Mouse (Mus musculus) forebrain, embryonic 16.5 days (tissue): ENCODE data around the gene Gm2a. TPM values are rescaled to one million over a fixed set of nuclear protein-coding genes. Genes with fewer than 3 reads are reported as not detected.
"Not testable (repeated sequence)": the region's sequence is repeated elsewhere in the genome, so short reads cannot be mapped to it uniquely, and the experiment has no call there.

Experiments
- ATAC-seq: fragments of 200-750 bp; cut with Nextera tagmentation; 2 replicates; pipeline ENCODE4 v1.8.0; 2017; ENCODE audit warnings: mild to moderate bottlenecking, moderate library complexity
- H3K27ac ChIP-seq: fragments of 300-500 bp; sonication (generic); 2 replicates; pipeline ENCODE4 v1.5.1; 2014; ENCODE audit warnings: low read length, control low read depth
- H3K27me3 ChIP-seq: fragments of 300-500 bp; sonication (generic); replicated peaks from 2 replicates; pipeline ENCODE4 v1.6.1; 2014; ENCODE audit warnings: low read length; ENCODE audit not compliant: control insufficient read depth, insufficient read depth
- H3K36me3 ChIP-seq: fragments of 300-500 bp; sonication (generic); 2 replicates; pipeline ENCODE4 v1.6.1; 2014; ENCODE audit not compliant: control insufficient read depth, insufficient read depth
- H3K4me1 ChIP-seq: fragments of 300-500 bp; sonication (generic); replicated peaks from 2 replicates; pipeline ENCODE4 v1.6.1; 2014; ENCODE audit warnings: low read length; ENCODE audit not compliant: control insufficient read depth, insufficient read depth
- H3K4me2 ChIP-seq: fragments of 300-500 bp; sonication (generic); 2 replicates; pipeline ENCODE4 v1.6.1; 2014; ENCODE audit warnings: mild to moderate bottlenecking, low read length, control low read depth
- H3K4me3 ChIP-seq: fragments of 300-500 bp; sonication (generic); replicated peaks from 2 replicates; pipeline ENCODE4 v1.5.1; 2014; ENCODE audit warnings: mild to moderate bottlenecking, low read length, control low read depth
- H3K9ac ChIP-seq: fragments of 300-500 bp; sonication (generic); replicated peaks from 2 replicates; pipeline ENCODE4 v1.6.1; 2014; ENCODE audit warnings: low read depth, low read length, control low read depth
- H3K9me3 ChIP-seq: fragments of 300-500 bp; sonication (generic); 2 replicates; pipeline ENCODE4 v1.6.1; 2016; ENCODE audit warnings: low read length; ENCODE audit not compliant: control insufficient read depth
- WGBS: fragments of 180-500 bp; shearing (Covaris S2); extraction: QIAGEN DNeasy Blood & Tissue Kit; methylation state at CpG from one replicate; pipeline ENCODE4 v1.1.7; 2014; 5-methylcytosine and 5-hydroxymethylcytosine counted together
- polyA plus RNA-seq: library from polyadenylated mRNA; unstranded; fragments of >200 nt; fragmentation: Nextera tagmentation; extraction: Ambion mirVana; gene quantifications from 2 replicates; pipeline ENCODE4 v1.2.1, GENCODE M21; 2015

The Gm2a gene
- polyA plus RNA-seq, 1 experiment from 2014 or later, result 20.9 TPM

GRCm38 (mm10) chr11:55103229-55103628, 5.3 kb downstream of the Gm2a start:
- Histone ChIP-seq H3K4me2 (no peak overlapping the region), H3K27me3 (no peaks in the 10 kb centered on the region), H3K9ac (no peak overlapping the region), H3K4me3 (no peak overlapping the region), H3K9me3 (no peaks in the 10 kb centered on the region), H3K36me3 (no peaks in the 10 kb centered on the region), H3K4me1 (peaks cover 11% of the 10 kb centered on the region), H3K27ac (no peak overlapping the region)
- ATAC-seq, result no peak
- WGBS, result 72% methylated on average over 3 of the region's 3 CpGs

- Histone ChIP-seq H3K27ac (no peak overlapping the region), H3K4me1 (no peaks in the 10 kb centered on the region), H3K4me3 (no peak overlapping the region), H3K36me3 (no peaks in the 10 kb centered on the region), H3K9me3 (no peaks in the 10 kb centered on the region), H3K27me3 (no peaks in the 10 kb centered on the region), H3K4me2 (no peak overlapping the region), H3K9ac (no peak overlapping the region)
- ATAC-seq, result no peak
- WGBS, result 86% methylated on average over 4 of the region's 4 CpGs
These were observed 7.5 kb downstream of the Gm2a start for GRCm38 (mm10) chr11:55105389-55105788.

DNA sequence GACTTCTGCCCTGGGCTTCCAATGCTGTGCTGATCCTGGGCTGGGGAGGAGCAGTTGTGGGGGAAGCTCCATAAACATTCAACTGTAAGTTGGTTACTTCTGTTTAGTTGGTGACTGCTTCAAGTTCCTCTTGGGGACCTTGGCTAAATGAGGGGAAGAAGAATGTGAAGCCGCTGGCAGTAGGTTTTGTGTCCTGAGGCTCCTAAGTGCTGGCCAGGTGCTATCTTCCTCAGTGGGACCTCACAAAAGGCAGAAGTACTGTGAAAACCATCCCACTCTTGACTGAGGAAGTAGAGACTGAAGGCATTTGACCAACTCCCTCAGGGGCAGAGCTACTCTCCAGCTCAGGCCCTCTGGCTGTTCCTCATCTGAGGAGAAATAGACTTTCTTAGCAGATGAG, 8.7 kb downstream of the Gm2a start:
- H3K9ac ChIP-seq, result no peak overlapping the region
- H3K4me3 ChIP-seq, result no peak overlapping the region
- no peaks in the 10 kb centered on the region for H3K27me3 ChIP-seq
- H3K36me3 ChIP-seq, result no peaks in the 10 kb centered on the region
- H3K27ac ChIP-seq, result no peak overlapping the region
- ATAC-seq, result no peak
- WGBS, result 93% methylated on average over 1 of the region's 1 CpGs
- no peaks in the 10 kb centered on the region for H3K9me3 ChIP-seq
- H3K4me1 ChIP-seq, result no peaks in the 10 kb centered on the region
- no peak overlapping the region for H3K4me2 ChIP-seq

- Histone ChIP-seq H3K4me3 (no peak overlapping the region), H3K9me3 (no peaks in the 10 kb centered on the region), H3K36me3 (no peaks in the 10 kb centered on the region), H3K9ac (no peak overlapping the region), H3K4me2 (no peak overlapping the region), H3K4me1 (no peaks in the 10 kb centered on the region), H3K27me3 (no peaks in the 10 kb centered on the region), H3K27ac (no peak overlapping the region)
- ATAC-seq, result no peak
- WGBS, result 95% methylated on average over 7 of the region's 7 CpGs
These were observed 11.8 kb downstream of the Gm2a start for GRCm38 (mm10) chr11:55109521-55110300.

- Histone ChIP-seq H3K4me1 (no peaks in the 10 kb centered on the region), H3K36me3 (no peaks in the 10 kb centered on the region), H3K9me3 (no peaks in the 10 kb centered on the region), H3K4me2 (no peak overlapping the region), H3K27ac (no peak overlapping the region), H3K4me3 (no peak overlapping the region), H3K9ac (no peak overlapping the region), H3K27me3 (no peaks in the 10 kb centered on the region)
- 79% methylated on average over 7 of the region's 7 CpGs for WGBS
- no peak for ATAC-seq
These were observed 12.8 kb downstream of the Gm2a start for GRCm38 (mm10) chr11:55110566-55111169.

GRCm38 (mm10) chr11:55113209-55113860, 15.4 kb downstream of the Gm2a start:
- 74% methylated on average over 7 of the region's 7 CpGs for WGBS
- Histone ChIP-seq H3K4me2 (no peak overlapping the region), H3K9ac (no peak overlapping the region), H3K4me3 (no peak overlapping the region), H3K27ac (no peak overlapping the region), H3K36me3 (no peaks in the 10 kb centered on the region), H3K9me3 (no peaks in the 10 kb centered on the region), H3K4me1 (no peaks in the 10 kb centered on the region), H3K27me3 (no peaks in the 10 kb centered on the region)
- no peak for ATAC-seq

GRCm38 (mm10) chr11:55113861-55114250, 15.9 kb downstream of the Gm2a start:
- not testable (repeated sequence) for H3K4me2 ChIP-seq, H3K27me3 ChIP-seq, H3K9me3 ChIP-seq, H3K9ac ChIP-seq, ATAC-seq, H3K4me1 ChIP-seq, H3K36me3 ChIP-seq, H3K27ac ChIP-seq, H3K4me3 ChIP-seq
- 65% methylated on average over 4 of the region's 4 CpGs for WGBS

DNA sequence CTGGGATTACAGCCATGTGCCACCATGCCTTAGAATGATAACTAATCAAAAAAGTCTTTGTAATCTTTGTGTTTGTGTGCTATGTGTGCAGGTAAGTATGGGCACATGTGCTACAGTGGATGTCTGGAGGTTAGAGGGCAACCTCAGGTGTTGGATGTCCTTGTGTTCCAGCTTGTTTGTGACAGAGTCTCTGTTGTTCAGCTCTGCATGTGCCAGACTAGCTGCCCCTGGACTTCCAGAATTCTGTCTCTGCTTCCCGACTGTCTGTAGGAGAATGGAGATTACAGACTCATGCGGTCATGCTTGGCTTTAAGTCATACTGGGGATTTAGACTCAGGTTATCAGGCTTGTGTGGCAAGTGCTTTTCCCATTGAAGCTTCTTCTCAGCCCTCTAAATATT, 16.4 kb downstream of the Gm2a start:
- Histone ChIP-seq H3K9ac (no peak overlapping the region), H3K4me1 (no peaks in the 10 kb centered on the region), H3K4me2 (no peak overlapping the region), H3K9me3 (no peaks in the 10 kb centered on the region), H3K36me3 (no peaks in the 10 kb centered on the region), H3K27ac (no peak overlapping the region), H3K4me3 (no peak overlapping the region), H3K27me3 (no peaks in the 10 kb centered on the region)
- ATAC-seq, result no peak
- WGBS, result 82% methylated on average over 2 of the region's 2 CpGs

GRCm38 (mm10) chr11:55116004-55116403, 18.1 kb downstream of the Gm2a start:
- no peaks in the 10 kb centered on the region for H3K36me3 ChIP-seq
- no peak overlapping the region for H3K4me3 ChIP-seq
- no peak overlapping the region for H3K4me2 ChIP-seq
- H3K9me3 ChIP-seq, result no peaks in the 10 kb centered on the region
- no peak for ATAC-seq
- WGBS, result 91% methylated on average over 3 of the region's 3 CpGs
- no peaks in the 10 kb centered on the region for H3K27me3 ChIP-seq
- H3K27ac ChIP-seq, result no peak overlapping the region
- H3K9ac ChIP-seq, result no peak overlapping the region
- no peaks in the 10 kb centered on the region for H3K4me1 ChIP-seq
